Mouse (Mus musculus) macrophage (primary cell): ENCODE measurements around the gene Ddx41. TPM values are rescaled to one million over a fixed set of nuclear protein-coding genes. Genes with fewer than 3 reads are reported as not detected.

Experiments used
- H3K27ac ChIP-seq: fragments of 350-480 bp; formaldehyde crosslinking; 2 replicates; pipeline ENCODE4 v1.9.0; 2021
- H3K36me3 ChIP-seq: fragments of 350-480 bp; formaldehyde crosslinking; 2 replicates; pipeline ENCODE4 v1.9.0; 2021; ENCODE audit errors: inconsistent target
- H3K4me3 ChIP-seq: fragments of 350-480 bp; formaldehyde crosslinking; 2 replicates; pipeline ENCODE4 v1.9.0; 2021; ENCODE audit errors: inconsistent target
- H3K79me2 ChIP-seq: fragments of 350-480 bp; formaldehyde crosslinking; 2 replicates; pipeline ENCODE4 v1.9.0; 2021; ENCODE audit errors: inconsistent target
- WGBS: methylation state at CpG from one replicate; pipeline ENCODE4 v1.1.7; 2026; ENCODE audit warnings: inconsistent platforms; ENCODE audit not compliant: missing documents; 5-methylcytosine and 5-hydroxymethylcytosine counted together
- polyA plus RNA-seq: library from polyadenylated mRNA; stranded (reverse); fragments of 250-400 nt; gene quantifications from 3 replicates; pipeline ENCODE4 v1.2.4, GENCODE M21; 2018; ENCODE audit warnings: inconsistent platforms

Gene Ddx41
- polyA plus RNA-seq, 1 experiment from 2014 or later: 27.1 TPM

- no peak overlapping the region for H3K4me3 ChIP-seq
- 92% methylated on average over 10 of the region's 10 CpGs for WGBS
These were observed 27.9 kb downstream of the Ddx41 start for GRCm38 (mm10) chr13:55508531-55508930.

DNA sequence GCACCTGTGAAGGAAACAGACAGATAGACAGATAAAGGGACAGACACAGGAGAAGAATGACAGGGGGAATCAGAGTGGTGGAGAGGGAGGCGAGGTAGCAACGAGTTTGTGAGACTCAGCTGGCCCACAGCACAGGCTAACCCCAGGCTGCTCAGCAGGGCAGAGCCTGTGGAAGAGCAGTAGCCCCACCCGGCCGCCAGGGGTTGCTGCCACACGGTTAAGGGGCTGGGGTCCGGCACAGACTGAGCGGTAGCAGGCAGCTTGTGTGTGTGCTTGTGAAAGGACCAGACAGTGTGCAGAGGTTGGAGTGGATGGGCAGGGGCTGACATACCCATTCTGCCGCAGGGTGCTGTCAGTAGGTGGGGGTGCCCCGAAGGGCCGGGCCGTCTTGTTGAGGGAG is 28.6 kb downstream of the Ddx41 start:
- Histone ChIP-seq H3K36me3 (no peaks in the 10 kb centered on the region), H3K79me2 (no peaks in the 10 kb centered on the region), H3K27ac (no peak overlapping the region), H3K4me3 (no peak overlapping the region)
- 90% methylated on average over 8 of the region's 11 CpGs for WGBS

More at GRCm38 (mm10) chr13:55508531-55508930, 27.9 kb downstream of the Ddx41 start:
- Histone ChIP-seq H3K79me2 (no peaks in the 10 kb centered on the region), H3K27ac (no peak overlapping the region), H3K36me3 (no peaks in the 10 kb centered on the region)

GRCm38 (mm10) chr13:55506697-55507096 is 29.8 kb downstream of the Ddx41 start:
- H3K36me3 ChIP-seq: no peaks in the 10 kb centered on the region
- WGBS: 96% methylated on average over 10 of the region's 10 CpGs

DNA sequence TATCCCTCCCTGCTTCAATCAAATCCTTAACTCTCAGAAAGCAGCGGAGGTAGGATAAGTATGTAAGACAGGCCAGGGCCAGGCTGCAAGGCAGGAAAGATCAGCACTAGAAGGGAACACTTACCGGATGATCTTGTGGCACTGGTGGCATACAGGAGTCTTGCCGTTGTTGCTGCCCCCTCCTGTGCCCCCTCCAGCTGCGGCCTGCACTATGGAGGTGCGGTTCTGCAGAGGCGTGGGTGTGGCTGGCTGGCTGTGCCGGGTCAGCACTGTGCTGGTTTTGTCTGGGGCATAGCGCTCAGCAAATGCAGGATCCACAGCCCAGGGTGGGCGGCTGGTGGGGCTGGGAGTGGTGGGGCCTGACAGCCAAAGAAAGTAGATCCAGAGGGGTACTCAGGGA is 30.6 kb downstream of the Ddx41 start:
- no peak overlapping the region for H3K4me3 ChIP-seq
- no peaks in the 10 kb centered on the region for H3K79me2 ChIP-seq
- no peaks in the 10 kb centered on the region for H3K36me3 ChIP-seq
- no peak overlapping the region for H3K27ac ChIP-seq
- 96% methylated on average over 9 of the region's 9 CpGs for WGBS

More at GRCm38 (mm10) chr13:55506697-55507096, 29.8 kb downstream of the Ddx41 start:
- H3K27ac ChIP-seq: no peak overlapping the region
- no peak overlapping the region for H3K4me3 ChIP-seq
- no peaks in the 10 kb centered on the region for H3K79me2 ChIP-seq

DNA sequence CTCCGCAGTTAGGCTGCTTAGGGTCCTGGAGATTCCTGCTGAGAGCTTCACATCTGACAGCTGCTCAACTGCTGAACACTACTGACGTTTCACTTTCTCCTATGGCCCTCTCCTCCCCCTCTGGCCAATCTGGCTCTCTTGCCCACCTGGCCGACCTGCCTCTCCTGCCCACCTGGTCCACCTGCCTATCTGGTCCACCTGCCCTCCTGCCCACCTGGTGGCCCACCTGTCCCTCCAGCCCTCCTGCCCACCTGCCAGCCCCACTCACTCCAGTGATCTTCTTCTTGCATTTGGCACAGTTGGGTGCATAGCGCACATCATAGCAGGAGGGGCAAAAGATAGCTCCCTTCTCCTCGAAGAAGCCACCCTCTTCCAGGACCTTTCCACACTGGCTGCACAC is 32.1 kb downstream of the Ddx41 start:
- Histone ChIP-seq H3K36me3 (no peaks in the 10 kb centered on the region), H3K4me3 (no peak overlapping the region)

GRCm38 (mm10) chr13:55502405-55502804 is 34.1 kb downstream of the Ddx41 start:
- Histone ChIP-seq H3K36me3 (no peaks in the 10 kb centered on the region), H3K4me3 (no peak overlapping the region), H3K27ac (no peak overlapping the region), H3K79me2 (no peaks in the 10 kb centered on the region)
- 98% methylated on average over 8 of the region's 8 CpGs for WGBS

More for the DNA sequence above, 32.1 kb downstream of the Ddx41 start:
- 87% methylated on average over 5 of the region's 5 CpGs for WGBS
- H3K27ac ChIP-seq: no peak overlapping the region
- H3K79me2 ChIP-seq: no peaks in the 10 kb centered on the region

GRCm38 (mm10) chr13:55500575-55500974 is 35.9 kb downstream of the Ddx41 start:
- WGBS: 94% methylated on average over 10 of the region's 10 CpGs
- no peaks in the 10 kb centered on the region for H3K36me3 ChIP-seq
- no peaks in the 10 kb centered on the region for H3K79me2 ChIP-seq
- H3K4me3 ChIP-seq: no peak overlapping the region
- no peak overlapping the region for H3K27ac ChIP-seq

GRCm38 (mm10) chr13:55498906-55499305 is 37.6 kb downstream of the Ddx41 start:
- Histone ChIP-seq H3K36me3 (no peaks in the 10 kb centered on the region), H3K27ac (no peak overlapping the region)
- 90% methylated on average over 11 of the region's 11 CpGs for WGBS

GRCm38 (mm10) chr13:55496661-55497060 is 39.8 kb downstream of the Ddx41 start:
- Histone ChIP-seq H3K79me2 (no peaks in the 10 kb centered on the region), H3K4me3 (no peak overlapping the region), H3K36me3 (no peaks in the 10 kb centered on the region), H3K27ac (no peak overlapping the region)
- WGBS: 97% methylated on average over 6 of the region's 6 CpGs

More at GRCm38 (mm10) chr13:55498906-55499305, 37.6 kb downstream of the Ddx41 start:
- Histone ChIP-seq H3K4me3 (no peak overlapping the region), H3K79me2 (no peaks in the 10 kb centered on the region)

DNA sequence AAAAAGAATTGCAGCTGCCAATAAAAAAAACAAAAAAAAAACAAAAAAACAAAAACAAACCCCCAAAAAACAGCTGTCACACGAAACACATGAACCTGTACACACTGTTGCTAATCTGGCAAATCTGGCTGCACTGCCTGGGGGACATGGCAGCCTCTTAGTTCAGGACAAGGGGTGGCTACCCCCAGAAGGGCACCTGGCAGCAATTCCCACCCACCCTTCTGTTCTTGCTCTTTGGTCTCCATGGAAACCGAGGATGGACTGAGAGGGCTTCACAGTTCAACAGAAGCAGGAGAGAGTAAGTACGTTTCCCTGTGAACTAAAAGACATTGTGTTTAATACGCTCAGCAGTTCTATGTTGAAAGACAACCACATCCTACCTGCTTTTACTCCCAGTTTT is 40.8 kb downstream of the Ddx41 start:
- no peak overlapping the region for H3K27ac ChIP-seq
- no peaks in the 10 kb centered on the region for H3K36me3 ChIP-seq
- no peaks in the 10 kb centered on the region for H3K79me2 ChIP-seq
- H3K4me3 ChIP-seq: no peak overlapping the region
- 100% methylated on average over 4 of the region's 4 CpGs for WGBS

GRCm38 (mm10) chr13:55494883-55495621 is 41.4 kb downstream of the Ddx41 start:
- H3K4me3 ChIP-seq: no peak overlapping the region
- no peaks in the 10 kb centered on the region for H3K36me3 ChIP-seq
- WGBS: 33% methylated on average over 17 of the region's 18 CpGs
- no peak overlapping the region for H3K27ac ChIP-seq
- H3K79me2 ChIP-seq: no peaks in the 10 kb centered on the region

DNA sequence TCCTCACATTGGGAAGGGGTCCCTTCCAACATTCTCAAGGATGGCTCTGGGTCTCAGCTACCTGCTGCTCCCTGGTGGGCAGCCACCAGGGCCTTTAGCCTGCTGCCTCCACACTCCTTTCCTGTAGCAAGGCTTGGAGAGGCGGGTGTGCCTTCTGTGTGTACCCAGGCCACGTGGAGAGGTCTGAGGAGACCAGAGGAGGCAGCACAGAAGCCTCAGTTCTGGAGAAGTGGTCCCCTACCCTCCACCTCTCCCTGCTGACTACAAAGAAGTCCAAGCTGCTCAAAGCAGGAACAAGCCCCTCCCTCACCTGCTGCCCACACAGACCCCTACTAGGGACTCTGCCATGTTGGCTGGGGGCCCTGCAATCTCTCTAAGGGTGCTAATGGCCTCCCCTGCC is 42.2 kb downstream of the Ddx41 start:
- Histone ChIP-seq H3K27ac (no peak overlapping the region), H3K79me2 (no peaks in the 10 kb centered on the region), H3K4me3 (no peak overlapping the region), H3K36me3 (no peaks in the 10 kb centered on the region)
- 65% methylated on average over 2 of the region's 2 CpGs for WGBS

DNA sequence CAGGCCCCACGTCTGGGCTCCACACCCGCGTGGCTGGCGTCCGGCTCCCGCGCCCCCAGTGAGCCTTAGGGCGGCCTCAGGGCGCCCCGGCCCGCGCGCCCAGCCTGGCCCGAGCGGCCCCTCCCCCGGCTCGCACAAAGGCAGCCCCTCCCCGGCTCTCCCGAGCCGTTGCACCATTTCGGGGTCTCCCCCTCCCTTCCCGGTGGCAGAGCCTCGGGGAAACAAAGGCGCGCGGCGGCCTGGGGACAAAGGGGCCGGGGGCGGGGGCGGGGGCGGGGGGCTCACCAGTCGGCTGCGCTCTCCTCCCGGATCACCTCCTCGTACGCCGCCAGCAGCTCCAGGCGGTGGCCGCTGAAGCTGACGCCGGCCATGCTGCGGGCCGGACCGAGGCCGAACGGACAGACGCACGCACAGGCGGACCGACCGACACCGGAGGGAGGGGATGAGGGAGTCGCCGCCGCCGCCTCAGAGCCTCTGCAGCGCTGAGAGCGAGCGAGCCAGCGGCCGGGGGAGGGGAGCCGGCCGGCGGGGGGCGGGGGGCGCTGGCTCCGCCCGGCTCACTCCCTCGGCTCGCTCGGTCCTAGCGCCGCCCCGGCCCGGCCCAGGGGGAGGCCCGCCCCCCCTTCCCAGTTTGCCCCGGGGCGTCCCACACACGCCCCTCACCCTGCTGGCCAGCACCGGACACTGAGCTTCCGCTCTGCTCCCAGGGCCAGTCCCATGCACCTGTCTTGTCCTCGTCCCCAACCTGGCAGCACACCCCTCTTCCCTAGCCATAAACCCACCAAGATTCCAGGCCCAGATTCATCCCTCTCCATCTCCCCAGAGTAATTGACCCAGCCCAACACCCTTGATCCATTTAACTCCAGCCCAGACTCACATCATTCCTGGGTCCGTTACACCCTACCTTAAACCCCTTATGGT is 48.6 kb downstream of the Ddx41 start, which contains the start of gene Dbn1:
Gene Dbn1, minus strand, starts transcription at position 534 of the 921 bp plus-strand sequence.
- no peaks in the 10 kb centered on the region for H3K36me3 ChIP-seq
- H3K4me3 ChIP-seq: no peak within 1 kb of the TSS
- no peaks in the 10 kb centered on the region for H3K79me2 ChIP-seq
- 4% methylated on average over 65 of the region's 83 CpGs for WGBS
- H3K27ac ChIP-seq: no peak within 1 kb of the TSS

DNA sequence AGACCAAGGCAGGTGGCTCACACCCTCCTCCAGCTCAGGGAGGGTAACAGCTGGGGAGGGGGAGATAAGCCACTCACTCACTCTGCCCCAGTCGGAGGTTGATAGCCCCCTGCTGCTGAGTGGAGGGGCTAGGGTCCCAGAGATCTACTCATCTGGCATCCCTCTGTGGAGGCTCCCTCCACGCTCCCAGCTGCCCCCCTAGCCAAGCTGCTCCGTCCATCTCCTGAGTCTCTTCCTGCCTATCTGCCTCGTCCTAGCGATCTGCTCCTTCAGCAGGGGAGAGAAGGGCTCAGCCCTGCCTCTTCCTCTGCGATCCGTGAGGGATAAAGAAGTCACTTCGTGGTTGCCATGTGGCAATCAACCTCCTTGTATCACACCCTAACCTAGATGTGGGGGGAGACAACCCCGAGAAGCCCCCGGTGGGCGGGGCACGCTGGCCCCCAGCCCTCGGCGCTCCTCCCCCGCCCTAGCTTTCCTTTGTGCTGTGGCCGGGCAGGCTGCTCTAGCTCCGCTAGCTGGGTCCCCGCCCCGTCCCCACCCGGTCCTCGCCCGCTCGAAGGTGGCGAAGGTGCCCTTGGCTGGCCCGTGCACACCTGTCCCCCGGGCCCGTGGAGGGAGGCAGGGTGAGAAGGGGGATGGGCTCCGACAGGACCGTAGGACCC is 49.4 kb downstream of the Ddx41 start:
- H3K4me3 ChIP-seq: no peak overlapping the region
- H3K79me2 ChIP-seq: no peaks in the 10 kb centered on the region
- H3K27ac ChIP-seq: no peak overlapping the region
- no peaks in the 10 kb centered on the region for H3K36me3 ChIP-seq
- WGBS: 4% methylated on average over 29 of the region's 29 CpGs
